Mouse (Mus musculus) cerebellum, adult 11-12 months (tissue): Measurements from ENCODE around the gene Olfr1286.

Experiments
- DNase-seq: peaks from one replicate; pipeline ENCODE4 v3.0.0; 2022

Gene Olfr1286

GRCm38 (mm10) chr2:111422931-111423330 lies at the start of gene Olfr1286:
Gene Olfr1286 (minus strand): TSS chr2:111423115.
- no peak for DNase-seq

GRCm38 (mm10) chr2:111448842-111449241 lies 25.9 kb upstream of the Olfr1286 start, which contains the start of gene Olfr1287:
Gene Olfr1287 (plus strand): TSS chr2:111449142.
- DNase-seq: no peak

DNA sequence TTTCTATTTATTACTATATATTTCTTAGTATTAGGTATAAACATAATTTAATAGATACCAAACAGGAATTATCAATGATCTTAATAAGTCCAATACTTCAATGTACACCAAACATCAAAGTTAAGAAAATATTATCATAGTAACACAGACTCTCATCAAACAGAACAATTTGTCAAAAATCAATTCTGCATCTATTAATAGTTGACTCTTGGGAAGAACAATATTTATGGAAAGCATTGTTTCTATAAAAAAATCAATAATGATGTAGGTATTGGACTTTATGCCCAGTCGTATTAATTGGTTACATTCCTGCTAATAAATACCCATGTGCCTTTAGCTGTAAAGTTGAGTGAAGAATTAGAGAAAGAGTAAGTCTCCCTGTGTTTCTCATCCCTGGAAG lies 47.7 kb downstream of the Olfr1286 start, which contains the start of gene Olfr1284:
Gene Olfr1284, plus strand, starts transcription at position 301 of the 400 bp plus-strand sequence.
- no peak for DNase-seq
